Mouse (Mus musculus): ENCODE measurements at regions not wholly inside any gene's neighbourhood (a gene's known extent, or its start where the extent isn't known, plus 50 kb on each side); places are given as distances from the start of the nearest gene placed in this dataset.

DNA sequence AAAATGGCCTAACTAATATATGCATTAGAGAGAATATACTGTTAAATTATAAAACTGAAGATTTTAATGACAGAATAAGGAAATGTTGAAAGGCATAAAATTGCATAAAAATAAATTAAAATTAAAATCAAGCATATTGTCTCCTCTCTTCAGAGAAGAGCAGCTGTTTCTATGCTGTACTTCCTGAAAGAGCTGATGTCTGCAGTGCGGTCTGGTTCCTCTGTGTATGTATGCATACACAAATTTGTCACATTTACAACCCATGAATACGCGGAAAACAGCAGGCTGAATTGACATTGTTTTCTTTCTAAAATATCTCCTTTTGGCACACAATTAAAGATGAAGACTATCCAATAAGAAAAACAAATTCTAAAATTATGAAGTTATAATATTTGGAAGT lies 278.5 kb downstream of the Olfr1505 start:
- DNase-seq, result no peak

DNA sequence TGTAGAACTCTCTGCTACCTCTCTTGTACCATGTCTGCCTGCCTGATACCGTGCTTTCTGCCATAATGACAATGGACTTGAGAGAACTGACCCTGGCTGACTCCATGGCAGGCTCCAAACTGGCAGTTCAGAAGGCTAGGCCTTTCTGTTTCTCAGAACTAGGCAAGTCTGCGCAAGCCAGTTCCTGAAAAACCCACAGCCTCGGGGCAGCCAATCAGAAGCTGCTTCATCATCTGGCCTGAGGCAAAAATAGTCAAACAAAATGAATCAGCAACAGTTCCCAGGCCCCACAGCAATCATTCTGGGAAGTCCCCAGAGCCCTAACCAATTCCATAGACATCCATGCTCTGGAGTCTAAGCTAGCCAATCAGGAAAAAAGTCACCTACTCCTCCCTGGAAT lies 284.5 kb downstream of the Olfr1505 start:
- DNase-seq, result no peak

DNA sequence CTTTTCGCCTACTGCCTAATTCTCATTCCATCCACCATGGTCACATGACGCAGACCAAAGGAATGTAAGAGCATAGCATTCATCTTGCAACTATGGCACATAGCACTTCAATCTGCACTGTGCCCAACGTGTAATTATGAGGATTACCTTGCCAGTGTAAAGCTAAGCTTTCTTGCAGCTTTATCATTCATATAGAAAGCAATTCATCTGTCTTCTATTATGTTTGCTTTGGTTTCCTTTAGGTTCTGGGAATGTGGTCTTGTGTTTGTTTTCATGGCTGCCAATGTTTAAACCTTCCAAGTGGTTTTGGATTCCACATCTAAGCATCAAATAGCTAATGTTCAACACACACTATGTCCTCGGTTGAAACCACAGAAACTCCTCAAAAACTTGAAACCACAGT lies 307.2 kb downstream of the Olfr1505 start:
- no peak for DNase-seq

DNA sequence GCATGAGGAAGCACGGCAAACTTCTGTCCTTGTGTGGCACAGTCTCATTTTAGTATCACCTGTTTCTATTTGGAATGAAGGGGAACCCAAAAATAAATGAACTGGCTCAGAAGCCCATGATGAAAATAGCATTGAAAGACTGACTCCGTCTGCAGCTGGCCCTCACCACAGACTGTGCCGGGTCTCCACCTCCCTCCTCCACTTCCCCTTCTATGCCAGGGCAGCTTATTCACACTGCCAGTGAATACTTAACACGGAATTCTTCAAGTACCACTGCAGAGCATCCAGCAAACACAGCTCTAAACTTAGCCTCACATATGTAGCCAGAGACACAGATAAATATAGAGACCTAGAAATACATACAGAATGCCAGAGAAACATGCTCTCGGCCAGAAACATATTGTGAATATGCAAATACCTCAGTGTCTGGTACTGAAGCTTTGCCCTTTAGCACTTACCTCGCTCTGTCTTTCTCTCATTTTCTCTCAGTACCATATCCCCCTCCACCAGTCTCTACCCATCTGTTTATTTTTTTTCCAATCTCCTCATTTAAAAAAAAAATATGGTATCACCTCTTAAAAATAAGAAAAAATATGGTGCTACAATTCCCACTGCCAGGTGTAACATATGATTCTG lies 311.8 kb downstream of the Olfr1505 start:
- no peak for DNase-seq

DNA sequence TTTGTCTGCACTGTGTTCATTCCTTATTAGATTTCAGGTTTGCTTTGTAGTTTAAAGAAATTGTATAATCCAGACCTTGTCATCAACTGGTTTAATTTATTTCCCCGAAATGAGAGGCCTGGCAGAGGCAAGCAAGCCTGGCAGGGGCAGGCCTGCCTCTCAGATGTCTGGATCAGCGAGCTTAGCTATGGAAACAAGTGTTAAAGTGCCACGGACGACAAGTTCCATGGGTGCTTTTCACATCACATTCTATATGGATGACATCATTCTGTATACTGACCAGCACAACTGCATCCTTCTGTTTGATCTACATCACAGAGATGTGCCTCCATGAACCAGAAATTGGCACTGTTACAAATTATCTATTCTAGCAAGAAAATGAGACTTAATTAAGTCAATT lies 312.5 kb downstream of the Olfr1505 start:
- DNase-seq, result no peak

DNA sequence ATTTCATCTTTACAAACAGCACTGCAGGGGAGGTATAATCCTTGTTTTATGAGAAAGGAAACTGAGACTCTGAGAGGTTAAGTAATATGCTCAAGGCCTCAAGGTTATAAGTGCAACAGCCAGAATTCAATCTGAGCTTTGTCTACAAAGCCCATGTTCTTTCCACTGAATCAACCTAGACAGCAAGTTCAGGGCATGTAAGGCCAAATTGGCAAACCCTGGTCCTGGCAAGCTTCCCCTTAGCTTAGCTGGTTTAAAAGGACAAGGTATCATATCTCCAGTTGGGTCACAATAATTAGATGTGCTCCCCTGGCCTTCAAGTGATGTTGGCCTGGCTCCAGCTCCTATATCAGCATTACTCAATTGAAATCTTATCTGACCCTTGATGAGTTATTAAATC lies 313.2 kb downstream of the Olfr1505 start:
- DNase-seq, result peak; percentile 70

DNA sequence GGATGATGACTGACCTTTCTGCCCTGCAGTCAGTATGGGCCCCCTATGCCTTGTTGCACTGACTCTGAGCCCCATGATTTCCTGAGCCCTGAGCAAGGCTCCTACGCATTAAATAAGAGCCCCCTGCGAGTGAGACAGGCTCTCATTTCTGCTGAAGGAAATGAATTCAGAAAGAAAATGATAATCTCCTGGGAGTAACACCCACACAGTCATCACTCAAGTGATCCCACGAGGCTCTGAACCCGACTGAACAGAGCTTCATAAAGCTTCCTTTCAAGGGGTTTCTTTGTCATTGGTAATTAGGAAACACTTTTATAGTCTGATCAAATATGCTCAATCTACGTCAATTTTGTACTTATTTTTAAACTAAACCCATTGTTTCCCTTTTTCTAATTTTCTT lies 330.2 kb downstream of the Olfr1505 start:
- no peak for DNase-seq

DNA sequence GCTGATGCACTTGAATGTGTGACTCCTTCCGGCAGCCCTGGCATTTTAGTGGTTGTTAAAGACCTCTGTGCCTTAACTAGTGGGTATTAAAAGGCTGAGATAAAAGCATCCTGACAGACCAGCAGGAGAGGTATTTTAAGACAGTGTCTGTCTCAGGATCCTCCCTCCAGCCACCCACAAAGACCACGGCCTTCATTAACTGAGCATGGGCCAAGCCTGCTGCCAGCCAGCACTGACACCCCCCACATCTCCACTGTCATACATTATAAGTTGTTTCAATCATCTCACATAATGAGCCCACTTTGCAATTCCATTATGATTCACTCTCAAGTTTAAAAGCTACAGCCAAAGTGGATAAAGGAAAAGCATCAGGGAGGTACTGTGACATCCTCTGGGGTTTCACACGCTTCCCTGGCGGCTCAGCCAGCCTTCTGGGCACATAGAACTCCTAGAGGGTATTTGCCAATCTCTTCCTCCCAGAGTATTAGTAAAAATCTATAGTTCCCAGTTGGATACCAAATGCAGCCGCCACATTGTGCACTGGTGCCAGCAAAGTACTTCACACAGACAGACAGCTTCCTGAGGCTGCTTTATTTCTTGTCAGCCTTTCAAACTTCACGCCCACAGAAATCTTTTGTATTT lies 333.8 kb downstream of the Olfr1505 start:
- no peak for DNase-seq

DNA sequence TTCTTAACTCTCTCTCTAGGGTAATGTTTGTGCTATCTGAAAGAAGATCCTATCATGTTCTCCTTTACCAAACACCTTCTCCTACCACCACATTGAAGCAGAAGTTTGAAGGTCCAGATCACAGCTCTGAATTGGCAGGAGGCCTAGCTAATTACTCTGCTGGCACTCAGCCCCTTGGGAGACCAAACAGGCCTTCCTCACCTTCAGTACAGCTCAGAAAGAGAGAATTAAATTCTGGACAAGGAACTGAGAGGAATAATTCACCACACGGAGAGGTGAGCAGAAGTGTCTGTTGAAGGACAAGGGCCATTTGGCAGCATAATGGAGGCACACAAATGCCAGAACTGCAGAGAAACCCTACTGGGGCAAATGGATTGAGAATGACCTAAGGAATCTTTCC lies 334.6 kb downstream of the Olfr1505 start:
- DNase-seq, result no peak

DNA sequence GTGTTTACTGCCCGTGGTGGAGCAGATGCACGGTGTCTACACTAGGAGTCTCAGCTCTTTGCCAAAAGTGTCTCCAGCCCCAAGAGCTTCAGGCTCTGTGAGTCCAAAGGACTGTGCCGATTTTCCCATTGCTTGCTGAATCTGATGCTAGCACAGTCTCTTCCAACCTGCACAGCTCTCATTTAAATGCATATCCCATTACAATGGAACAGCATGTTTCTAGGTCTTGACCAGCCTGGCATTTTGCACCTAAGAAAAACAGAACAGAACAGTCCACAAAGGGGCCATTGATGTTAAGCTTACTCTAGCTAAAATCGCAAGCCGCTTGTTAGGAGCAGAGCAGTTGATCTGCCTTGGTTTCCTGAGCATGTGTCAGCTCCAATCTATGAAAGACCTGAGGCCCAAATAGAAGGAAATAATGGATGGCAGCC lies 339.2 kb downstream of the Tle4 start:
- DNase-seq, result no peak

DNA sequence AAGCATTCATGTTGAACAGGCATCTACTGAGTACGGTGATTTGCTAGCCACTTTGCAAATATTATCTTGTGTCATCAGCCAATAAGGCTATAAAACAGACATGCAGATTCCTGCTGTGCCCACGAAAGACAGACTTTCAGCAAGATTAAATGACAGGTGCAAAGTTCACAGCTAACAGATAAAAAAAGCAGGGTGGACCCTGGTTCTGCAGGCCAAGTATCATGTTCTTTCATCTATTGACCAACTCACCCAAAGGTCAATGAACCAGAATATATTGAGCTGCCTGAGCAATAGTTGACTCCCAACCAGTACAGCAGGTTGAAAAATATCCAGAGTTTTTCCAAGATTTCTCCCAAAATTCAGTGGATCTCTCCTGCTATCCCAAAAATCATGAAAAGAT lies 338.6 kb downstream of the Tle4 start:
- DNase-seq, result no peak

DNA sequence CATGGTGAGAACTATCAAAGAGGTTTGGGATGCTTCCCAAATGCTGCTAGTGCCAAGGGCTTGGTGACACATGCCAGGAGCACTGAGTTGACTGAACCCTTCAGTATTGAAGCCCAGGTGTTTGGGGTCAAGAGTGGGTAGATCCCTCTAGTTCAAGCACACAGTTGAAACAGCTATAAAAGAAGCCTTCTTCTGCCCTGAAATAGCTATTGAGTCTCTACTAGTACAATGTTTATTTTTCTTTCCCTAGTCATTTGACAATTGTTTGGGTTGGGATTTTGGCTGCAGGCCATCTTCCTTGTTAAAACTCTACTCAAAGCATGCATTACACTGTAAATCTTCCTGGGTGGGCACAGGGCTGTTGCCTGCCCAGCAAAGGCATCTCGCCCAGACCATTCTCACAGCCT lies 308.5 kb downstream of the Tle4 start:
- no peak for DNase-seq

DNA sequence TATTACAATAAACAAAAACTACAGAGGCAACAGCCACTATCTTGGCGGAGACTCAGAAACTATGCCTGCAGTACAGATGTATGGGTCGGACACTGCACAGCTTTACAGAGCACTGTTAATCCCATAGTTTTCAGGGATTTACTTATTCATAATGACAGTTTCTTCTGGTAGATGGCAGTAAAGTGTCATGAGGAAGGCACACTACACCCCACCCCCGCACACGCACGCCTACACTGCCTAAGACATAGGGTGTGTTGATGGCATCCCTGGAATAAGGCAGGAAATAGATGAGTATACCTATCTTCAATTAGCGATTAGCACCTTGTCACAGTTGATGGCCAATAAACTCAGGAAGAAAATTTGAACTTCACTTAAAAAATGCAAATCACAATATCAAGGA lies 306.9 kb downstream of the Tle4 start:
- DNase-seq, result no peak

DNA sequence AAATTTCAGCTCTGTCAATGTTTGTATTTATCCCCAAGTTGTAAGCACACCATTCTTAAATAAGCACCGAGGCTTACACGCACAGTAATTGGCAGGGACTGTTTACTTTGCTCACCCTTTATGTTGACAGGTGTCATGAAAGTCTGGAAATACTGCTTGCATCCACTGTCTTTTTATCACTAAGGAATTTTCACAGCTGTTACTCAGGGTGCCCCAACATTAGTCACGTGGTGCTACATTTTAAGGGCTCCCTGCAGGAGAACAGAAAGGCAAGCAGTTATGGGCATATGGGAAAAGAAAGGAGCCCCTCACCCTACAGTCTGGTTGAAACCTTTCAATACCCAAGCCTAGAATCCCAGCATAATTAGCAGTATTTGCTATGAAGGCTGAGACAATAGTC lies 304.7 kb downstream of the Tle4 start:
- no peak for DNase-seq

DNA sequence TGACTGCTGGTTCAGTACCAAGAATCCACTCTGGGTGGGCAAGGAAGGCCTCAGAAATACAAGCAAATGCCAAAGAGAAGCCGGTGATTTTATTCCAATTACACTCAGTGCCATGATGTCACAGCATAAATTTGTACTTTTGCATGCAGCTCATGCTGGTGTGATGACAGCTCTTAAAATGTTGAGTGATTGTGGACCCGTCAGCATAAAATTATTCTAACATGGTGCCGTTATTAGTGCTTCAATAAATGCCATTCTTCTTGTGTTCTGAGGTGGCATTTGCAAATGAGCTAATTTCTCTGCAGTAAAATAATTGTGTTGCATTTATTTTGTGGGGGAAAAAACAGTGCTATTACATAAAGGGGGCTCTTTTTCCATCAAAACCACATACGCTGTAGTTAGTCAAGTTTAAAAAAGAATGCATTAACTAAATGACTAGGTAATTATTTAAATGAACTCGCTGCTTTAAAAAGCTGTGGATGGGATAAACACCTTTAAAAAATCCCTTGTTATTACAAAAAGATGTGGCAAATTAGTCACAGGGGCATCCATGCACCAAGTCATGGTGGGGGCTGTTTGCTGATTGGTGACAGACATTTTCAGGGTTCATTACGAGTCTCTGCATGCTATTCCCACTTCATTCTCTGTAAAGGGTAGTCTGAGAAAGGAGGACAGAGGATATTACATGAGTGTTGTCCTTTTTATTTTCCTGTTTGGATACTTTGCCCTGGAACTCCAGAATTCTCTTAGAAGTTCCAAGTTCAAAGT lies 296.5 kb downstream of the Tle4 start:
- no peak for DNase-seq

DNA sequence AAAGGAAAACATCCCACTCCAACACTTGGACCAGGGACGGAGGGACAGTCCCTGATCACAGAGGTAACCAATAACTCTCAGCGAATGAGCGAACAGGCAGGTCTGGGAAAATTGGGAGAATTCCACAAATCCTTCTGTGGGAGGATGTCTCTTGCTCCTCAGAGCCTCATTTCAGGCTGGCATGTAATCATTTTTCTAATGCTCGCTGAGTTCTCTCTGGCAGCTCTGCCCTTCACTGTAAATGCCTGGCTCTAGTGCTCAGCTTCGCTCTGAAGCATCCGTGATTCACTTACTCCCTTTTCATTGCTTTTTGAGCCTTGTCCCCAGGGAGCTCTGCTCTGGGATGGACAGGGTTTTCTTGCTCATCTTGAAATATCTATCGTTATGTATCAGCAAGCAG lies 283.6 kb downstream of the Tle4 start:
- DNase-seq, result no peak

DNA sequence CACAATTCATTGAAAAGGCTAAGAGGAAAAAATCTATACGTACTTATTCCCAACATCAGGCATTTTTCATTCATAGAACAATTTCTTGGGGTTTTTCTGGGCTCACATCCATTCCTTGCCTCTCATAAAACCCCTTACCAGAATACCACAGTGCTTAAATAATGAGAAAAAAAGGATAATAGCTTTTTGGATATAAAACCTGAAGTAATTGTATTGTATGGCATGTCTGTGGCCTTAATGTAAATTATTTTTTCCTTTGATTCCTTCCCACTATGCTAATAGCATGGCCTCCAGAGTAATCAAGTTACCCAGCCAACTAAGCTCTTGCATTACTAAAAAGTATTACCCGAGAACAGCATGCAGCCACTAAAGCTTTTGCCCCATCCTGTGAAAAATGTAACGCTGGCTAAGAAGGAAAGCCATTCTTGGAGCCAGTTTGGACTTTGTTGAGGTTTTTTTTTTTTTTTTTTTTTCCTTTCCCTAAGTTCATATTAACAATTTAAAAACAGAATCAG lies 278.1 kb downstream of the Tle4 start:
- DNase-seq, result no peak

DNA sequence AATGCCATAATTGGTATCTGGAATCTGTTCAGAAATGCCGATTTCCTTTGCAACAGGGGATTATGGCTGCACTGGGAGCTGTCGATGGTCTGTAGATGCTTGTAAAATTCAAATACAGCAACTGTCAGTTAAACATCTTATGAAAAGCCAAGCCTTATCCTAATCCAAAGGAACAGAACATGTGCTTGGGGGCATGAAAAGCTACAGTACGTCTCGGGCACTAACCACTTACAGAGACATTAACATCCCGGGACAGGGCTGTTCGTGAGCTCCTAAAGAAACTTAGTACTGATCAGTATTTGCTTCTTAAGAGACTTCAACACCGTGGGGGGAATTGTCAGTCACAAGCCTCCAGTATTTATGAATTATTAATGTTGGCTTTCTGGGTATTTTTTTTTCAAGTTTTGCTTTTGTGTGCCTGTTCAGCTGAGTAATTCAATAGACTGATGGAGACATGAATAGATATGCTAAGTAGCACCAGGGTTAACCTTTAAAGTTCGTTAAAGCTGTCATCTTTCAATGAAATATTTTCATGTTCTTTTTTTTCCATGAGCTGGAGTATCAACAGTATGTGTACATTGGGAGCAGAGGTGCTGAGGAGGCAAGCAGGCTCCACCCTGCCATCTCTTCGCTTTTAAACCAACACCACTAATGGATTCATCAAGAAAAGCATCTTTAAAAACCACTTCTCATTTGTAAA lies 272.3 kb downstream of the Tle4 start:
- DNase-seq, result no peak

DNA sequence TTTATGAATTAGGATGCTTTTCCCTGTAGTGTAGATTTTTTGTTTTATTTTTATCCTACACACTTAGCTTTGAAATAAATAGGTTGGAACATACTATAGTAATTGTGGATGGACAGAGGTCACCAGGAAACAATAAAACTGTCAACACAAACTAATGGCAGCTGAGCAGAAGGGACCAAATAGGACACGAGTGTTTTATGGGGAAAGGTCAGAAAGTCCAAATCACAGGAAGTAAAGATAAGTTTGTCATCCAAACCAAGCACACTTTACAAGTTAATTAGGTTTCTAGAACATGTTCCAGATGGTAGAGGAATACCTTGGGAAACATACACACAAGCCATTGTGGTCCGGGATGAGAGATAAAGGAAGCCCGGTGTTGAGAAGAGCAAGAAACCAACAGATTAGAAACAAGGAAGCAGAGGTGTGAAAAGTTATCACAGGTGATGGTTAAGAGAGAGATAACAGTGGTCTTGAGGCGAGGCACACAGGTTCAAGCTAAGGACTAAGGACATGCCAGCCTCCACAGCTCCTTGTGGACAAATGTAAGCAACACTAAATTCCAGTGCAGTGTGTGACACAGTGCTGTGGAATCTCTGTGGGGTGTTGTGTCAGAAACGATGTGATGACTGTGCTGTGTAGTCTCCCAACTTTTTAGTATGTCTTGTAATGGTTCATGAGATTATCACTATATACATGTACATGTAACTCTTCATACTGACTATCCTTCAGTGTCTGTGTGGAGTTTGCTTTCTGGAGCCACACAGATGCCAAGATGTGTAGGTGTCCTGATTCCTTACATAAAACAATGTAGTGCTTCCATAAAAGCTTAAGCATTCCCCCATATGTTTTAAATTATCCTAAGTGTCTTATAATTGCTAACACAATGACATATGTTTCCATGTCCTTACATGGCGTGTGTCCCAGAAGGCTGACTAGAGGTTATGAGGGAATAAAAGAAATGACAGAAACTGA lies 264.5 kb downstream of the Tle4 start:
- no peak for DNase-seq

DNA sequence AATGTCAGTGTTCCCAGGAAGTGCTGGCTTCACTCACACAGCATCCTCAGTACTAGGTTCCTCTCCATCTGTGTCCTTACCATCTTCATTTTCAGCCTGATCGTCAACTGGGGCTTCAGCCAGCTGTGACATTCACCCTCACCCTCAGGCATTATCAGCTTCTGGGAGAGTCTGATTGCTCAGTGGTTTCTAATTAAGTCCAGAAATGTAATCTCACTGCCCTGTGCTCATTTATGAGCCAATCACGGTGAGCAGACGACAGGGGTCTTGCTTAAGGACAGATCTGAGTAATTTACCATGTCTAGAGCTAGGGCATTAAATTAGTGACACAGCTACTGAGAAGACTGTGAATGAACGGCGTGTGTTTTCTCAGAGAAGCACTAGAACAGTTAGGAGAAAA lies 260.8 kb downstream of the Tle4 start:
- DNase-seq, result no peak

DNA sequence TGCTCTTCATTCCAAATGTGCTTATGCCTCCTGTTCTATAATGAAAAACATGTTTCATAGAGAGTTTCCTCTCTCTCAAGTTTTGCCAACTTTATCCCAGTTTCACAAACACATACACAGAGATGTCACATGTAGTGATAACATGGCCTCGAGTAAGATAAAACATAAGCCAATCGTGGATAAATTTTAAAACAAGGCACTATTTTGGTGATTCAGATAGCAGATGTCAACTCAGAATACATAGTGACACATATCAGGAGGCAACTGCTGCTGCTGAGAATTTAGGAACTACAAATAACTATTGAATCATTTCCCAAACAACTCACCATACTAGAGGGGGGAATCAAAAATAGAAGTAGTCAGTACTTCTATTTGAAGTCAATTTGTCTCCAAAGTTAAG lies 257.1 kb downstream of the Tle4 start:
- no peak for DNase-seq

DNA sequence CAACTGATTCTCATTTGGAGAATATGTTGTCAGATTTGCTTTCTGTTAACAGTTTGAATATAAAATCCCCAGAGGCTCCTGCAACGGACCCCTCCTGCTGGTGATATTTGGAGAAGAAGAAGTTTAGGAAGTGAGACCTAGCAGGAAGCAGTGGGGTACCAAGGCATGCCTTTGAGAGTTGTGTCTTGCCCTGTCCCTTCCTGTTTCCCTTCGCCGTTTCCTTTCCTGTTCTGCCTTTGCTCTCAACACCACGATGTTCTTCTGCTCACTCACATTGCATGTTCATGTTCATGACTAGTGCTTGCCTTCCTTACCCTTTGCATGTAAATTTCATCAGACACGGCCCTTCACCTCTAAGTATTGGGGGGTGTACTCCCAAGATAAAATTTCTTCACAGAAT lies 254.0 kb downstream of the Tle4 start:
- DNase-seq, result no peak
